Comparison of ENCODE assay signal across 17 mouse cellular contexts in the genomic region with DNA sequence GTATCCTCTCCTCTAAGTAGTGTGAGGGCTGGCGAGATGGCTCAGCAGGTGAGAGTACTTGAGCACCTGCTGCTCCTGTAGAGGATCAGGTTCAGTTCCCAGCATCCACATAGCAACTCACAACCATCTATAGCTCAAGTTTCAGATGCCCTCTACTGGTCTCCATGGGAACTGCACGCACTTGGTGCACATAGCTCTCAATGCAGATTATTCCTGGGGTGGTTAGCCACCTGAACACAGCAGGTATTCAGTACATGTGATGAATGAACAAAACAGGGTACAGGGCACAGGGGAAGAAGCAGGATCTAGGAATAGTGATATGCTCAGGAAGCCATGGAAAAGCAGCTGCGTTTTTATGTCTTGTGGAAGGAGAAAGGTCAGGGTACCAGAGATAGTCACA. TPM values are rescaled to one million over a fixed set of nuclear protein-coding genes. Genes with fewer than 3 reads are reported as not detected.
DNase-seq lines count a peak whose midpoint lies in the region; ATAC-seq and TF ChIP-seq lines count a peak whose summit lies in the region.
"Had no signal": no experiment of that assay in that cellular context is flagged by ENCODE, and none has a peak within 500 bp of the region (broad histone marks: within the 10 kb centered on the region; RNA-seq: fewer than 3 reads in every experiment).

No protein-coding gene starts in this region.

- no peak overlapping the region for H3K4me3 ChIP-seq in forebrain, embryonic 11.5 days (ENCODE audit: low read depth, low read length)
- H3K4me3 ChIP-seq in forebrain, embryonic 12.5 days (replicated peaks): no peak overlapping the region
- no peak overlapping the region for H3K4me3 ChIP-seq in kidney, postnatal 0 days (replicated peaks; ENCODE audit: low read depth, low read length)
- no peak overlapping the region for H3K4me3 ChIP-seq in midbrain, embryonic 11.5 days (ENCODE audit: low read depth, low read length)
- no peak overlapping the region for H3K4me3 ChIP-seq in midbrain, embryonic 15.5 days
- no peak overlapping the region for H3K4me3 ChIP-seq in forebrain, embryonic 15.5 days
- H3K4me3 ChIP-seq: hindbrain, embryonic 10.5 days; megakaryocyte, embryonic 14.5 days; neural tube, embryonic 13.5 days had no signal

- ATAC-seq in forebrain, embryonic 11.5 days (replicated peaks; ENCODE audit: low FRiP score): no peak
- ATAC-seq in forebrain, embryonic 12.5 days (ENCODE audit: low FRiP score): no peak
- no peak for ATAC-seq in kidney, postnatal 0 days (replicated peaks; ENCODE audit: low FRiP score, low read depth)
- no peak for ATAC-seq in midbrain, embryonic 11.5 days (ENCODE audit: low FRiP score)
- no peak for ATAC-seq in midbrain, embryonic 15.5 days (replicated peaks)
- ATAC-seq in forebrain, embryonic 15.5 days (replicated peaks): no peak
- ATAC-seq: CD4-positive, CD25-positive, alpha-beta regulatory T cell, adult 4 months had no signal

- H3K36me3 ChIP-seq in forebrain, embryonic 11.5 days (ENCODE audit: control insufficient read depth, insufficient read depth, low read length): no peaks in the 10 kb centered on the region
- H3K36me3 ChIP-seq in forebrain, embryonic 12.5 days (replicated peaks): no peaks in the 10 kb centered on the region
- no peaks in the 10 kb centered on the region for H3K36me3 ChIP-seq in kidney, postnatal 0 days (ENCODE audit: insufficient read depth, low read length)
- no peaks in the 10 kb centered on the region for H3K36me3 ChIP-seq in midbrain, embryonic 11.5 days (ENCODE audit: control insufficient read depth, insufficient read depth, low read length)
- no peaks in the 10 kb centered on the region for H3K36me3 ChIP-seq in midbrain, embryonic 15.5 days (replicated peaks)
- H3K36me3 ChIP-seq in forebrain, embryonic 15.5 days: no peaks in the 10 kb centered on the region
- H3K36me3 ChIP-seq: hindbrain, embryonic 10.5 days; neural tube, embryonic 13.5 days had no signal

- TF ChIP-seq CTCF in kidney, postnatal 0 days (IDR thresholded peaks at IDR 0.05; ENCODE audit: low read depth): peak; percentile 44

- H3K27ac ChIP-seq in forebrain, embryonic 11.5 days (ENCODE audit: low read depth, low read length): no peak overlapping the region
- H3K27ac ChIP-seq in forebrain, embryonic 12.5 days: no peak overlapping the region
- no peak overlapping the region for H3K27ac ChIP-seq in kidney, postnatal 0 days
- H3K27ac ChIP-seq in midbrain, embryonic 11.5 days (ENCODE audit: low read depth, low read length): no peak overlapping the region
- no peak overlapping the region for H3K27ac ChIP-seq in midbrain, embryonic 15.5 days
- no peak overlapping the region for H3K27ac ChIP-seq in forebrain, embryonic 15.5 days (replicated peaks)
- H3K27ac ChIP-seq: hindbrain, embryonic 10.5 days; neural tube, embryonic 13.5 days had no signal

- H3K4me2 ChIP-seq in forebrain, embryonic 11.5 days (ENCODE audit: low read depth, low read length, severe bottlenecking): no peak overlapping the region
- no peak overlapping the region for H3K4me2 ChIP-seq in forebrain, embryonic 12.5 days
- H3K4me2 ChIP-seq in kidney, postnatal 0 days (ENCODE audit: low read length): no peak overlapping the region
- H3K4me2 ChIP-seq in midbrain, embryonic 11.5 days: no peak overlapping the region
- H3K4me2 ChIP-seq in midbrain, embryonic 15.5 days: no peak overlapping the region
- no peak overlapping the region for H3K4me2 ChIP-seq in forebrain, embryonic 15.5 days (replicated peaks)
- H3K4me2 ChIP-seq: neural tube, embryonic 13.5 days had no signal

- WGBS in forebrain, embryonic 11.5 days: 92% methylated on average over 3 of the region's 3 CpGs
- WGBS in forebrain, embryonic 12.5 days: 93% methylated on average over 3 of the region's 3 CpGs
- 98% methylated on average over 3 of the region's 3 CpGs for WGBS in kidney, postnatal 0 days
- WGBS in midbrain, embryonic 11.5 days: 89% methylated on average over 3 of the region's 3 CpGs
- 90% methylated on average over 3 of the region's 3 CpGs for WGBS in midbrain, embryonic 15.5 days
- 94% methylated on average over 3 of the region's 3 CpGs for WGBS in forebrain, embryonic 15.5 days

- no peaks in the 10 kb centered on the region for H3K27me3 ChIP-seq in forebrain, embryonic 11.5 days (ENCODE audit: control insufficient read depth, insufficient read depth, low read length)
- 0 out of 2 replicates have a peak, but pooled peaks cover 9% of the 10 kb centered on the region for H3K27me3 ChIP-seq in forebrain, embryonic 12.5 days
- H3K27me3 ChIP-seq in kidney, postnatal 0 days (ENCODE audit: insufficient read depth, low read length): no peaks in the 10 kb centered on the region
- no peaks in the 10 kb centered on the region for H3K27me3 ChIP-seq in midbrain, embryonic 11.5 days (ENCODE audit: control insufficient read depth, insufficient read depth, low read length)
- no peaks in the 10 kb centered on the region for H3K27me3 ChIP-seq in midbrain, embryonic 15.5 days (replicated peaks)
- H3K27me3 ChIP-seq in forebrain, embryonic 15.5 days: no peaks in the 10 kb centered on the region
- H3K27me3 ChIP-seq: neural tube, embryonic 13.5 days had no signal

- peak; percentile 43 for DNase-seq in forebrain, embryonic 11.5 days (ENCODE audit: low spot score)
- DNase-seq in kidney, postnatal 0 days (ENCODE audit: low spot score): no peak
- no peak for DNase-seq in kidney, postnatal 36 days
- peak; percentile 79 for DNase-seq in midbrain, embryonic 11.5 days (ENCODE audit: low spot score, missing footprints)
- peak; percentile 72 for DNase-seq in R1 (ENCODE audit: low read depth, low spot score)
- DNase-seq: adrenal gland, postnatal 36 days; cerebellum, adult 9-10 months; kidney, postnatal 10 days; layer of hippocampus, adult 9-11 months; right cerebral cortex, postnatal 25 days had no signal

- H3K4me1 ChIP-seq in forebrain, embryonic 11.5 days (replicated peaks; ENCODE audit: control insufficient read depth, insufficient read depth, low read length): no peaks in the 10 kb centered on the region
- no peaks in the 10 kb centered on the region for H3K4me1 ChIP-seq in forebrain, embryonic 12.5 days
- H3K4me1 ChIP-seq in kidney, postnatal 0 days (replicated peaks; ENCODE audit: insufficient read depth, low read length): no peaks in the 10 kb centered on the region
- H3K4me1 ChIP-seq in midbrain, embryonic 11.5 days (ENCODE audit: control insufficient read depth, insufficient read depth, low read length): no peaks in the 10 kb centered on the region
- H3K4me1 ChIP-seq in midbrain, embryonic 15.5 days: no peaks in the 10 kb centered on the region
- no peaks in the 10 kb centered on the region for H3K4me1 ChIP-seq in forebrain, embryonic 15.5 days
- H3K4me1 ChIP-seq: hindbrain, embryonic 10.5 days; megakaryocyte, embryonic 14.5 days; neural tube, embryonic 13.5 days had no signal

- H3K9ac ChIP-seq in forebrain, embryonic 11.5 days (ENCODE audit: low read length): no peak overlapping the region
- no peak overlapping the region for H3K9ac ChIP-seq in forebrain, embryonic 12.5 days
- no peak overlapping the region for H3K9ac ChIP-seq in kidney, postnatal 0 days (ENCODE audit: low read depth, low read length)
- H3K9ac ChIP-seq in midbrain, embryonic 11.5 days (ENCODE audit: low read length): no peak overlapping the region
- H3K9ac ChIP-seq in midbrain, embryonic 15.5 days: no peak overlapping the region
- no peak overlapping the region for H3K9ac ChIP-seq in forebrain, embryonic 15.5 days (replicated peaks)
- H3K9ac ChIP-seq: neural tube, embryonic 13.5 days had no signal

- H3K9me3 ChIP-seq in forebrain, embryonic 11.5 days (ENCODE audit: control insufficient read depth, low read length): peaks cover 3% of the 10 kb centered on the region
- H3K9me3 ChIP-seq in forebrain, embryonic 12.5 days: 0 out of 2 replicates have a peak, but pooled peaks cover 4% of the 10 kb centered on the region
- no peaks in the 10 kb centered on the region for H3K9me3 ChIP-seq in kidney, postnatal 0 days (replicated peaks; ENCODE audit: low read length)
- H3K9me3 ChIP-seq in midbrain, embryonic 11.5 days (ENCODE audit: control insufficient read depth, low read length): no peaks in the 10 kb centered on the region
- no peaks in the 10 kb centered on the region for H3K9me3 ChIP-seq in midbrain, embryonic 15.5 days
- no peaks in the 10 kb centered on the region for H3K9me3 ChIP-seq in forebrain, embryonic 15.5 days
- H3K9me3 ChIP-seq: neural tube, embryonic 13.5 days had no signal

RNA-seq across cellular contexts. Expression of gene Cgnl1, which starts 6.0 kb away (rescaled TPM):
- 5.2 and 5.9 TPM in 2 replicates for polyA plus RNA-seq in forebrain, embryonic 11.5 days (2014; fragmentation: Nextera tagmentation; extraction: Ambion mirVana)
- 5.1 and 5.2 TPM in 2 replicates for polyA plus RNA-seq in forebrain, embryonic 12.5 days (2016; fragmentation: Nextera tagmentation; extraction: Ambion mirVana)
- polyA plus RNA-seq in kidney, postnatal 0 days (2015; fragmentation: Nextera tagmentation; extraction: Ambion mirVana): 33.8 and 37.9 TPM in 2 replicates
- 4.2 and 4.6 TPM in 2 replicates for polyA plus RNA-seq in midbrain, embryonic 11.5 days (2014; fragmentation: Nextera tagmentation; extraction: Ambion mirVana)
- 5.9 and 6.2 TPM in 2 replicates for polyA plus RNA-seq in midbrain, embryonic 15.5 days (2015; fragmentation: Nextera tagmentation; extraction: Ambion mirVana)
- polyA plus RNA-seq in forebrain, embryonic 15.5 days (2015; fragmentation: Nextera tagmentation; extraction: Ambion mirVana): 3.9 and 4.0 TPM in 2 replicates
- polyA plus RNA-seq: CD4-positive, CD25-positive, alpha-beta regulatory T cell, adult 4 months had no signal

Comparison
In these comparisons a context has a peak if more than half of its experiments do, and no peak if none do; other contexts are left out.
1. DNase-seq: peak in forebrain, embryonic 11.5 days (single experiment), midbrain, embryonic 11.5 days (single experiment) and R1 (single experiment); none in kidney, postnatal 0 days (single experiment) and kidney, postnatal 36 days (0 of 2).